Mouse (Mus musculus): Measurements from ENCODE around the gene Man1c1. TPM values are rescaled to one million over a fixed set of nuclear protein-coding genes. Genes with fewer than 3 reads are reported as not detected.

Man1c1 gene
- total RNA-seq (2021), result 10 to 100 TPM; 26.9 to 28.3 TPM
- long read RNA-seq, experiment 1, full-length matches to known transcripts, result 49 of 55 reads
- long read RNA-seq, experiment 1, partial matches to known transcripts, result 4 of 55 reads
- long read RNA-seq, experiment 1, other reads (novel, unspliced or antisense), result 2 of 55 reads
- long read RNA-seq, experiment 2, full-length matches to known transcripts, result 12 of 19 reads
- long read RNA-seq, experiment 2, partial matches to known transcripts, result 6 of 19 reads
- long read RNA-seq, experiment 2, other reads (novel, unspliced or antisense), result 1 of 19 reads

DNA sequence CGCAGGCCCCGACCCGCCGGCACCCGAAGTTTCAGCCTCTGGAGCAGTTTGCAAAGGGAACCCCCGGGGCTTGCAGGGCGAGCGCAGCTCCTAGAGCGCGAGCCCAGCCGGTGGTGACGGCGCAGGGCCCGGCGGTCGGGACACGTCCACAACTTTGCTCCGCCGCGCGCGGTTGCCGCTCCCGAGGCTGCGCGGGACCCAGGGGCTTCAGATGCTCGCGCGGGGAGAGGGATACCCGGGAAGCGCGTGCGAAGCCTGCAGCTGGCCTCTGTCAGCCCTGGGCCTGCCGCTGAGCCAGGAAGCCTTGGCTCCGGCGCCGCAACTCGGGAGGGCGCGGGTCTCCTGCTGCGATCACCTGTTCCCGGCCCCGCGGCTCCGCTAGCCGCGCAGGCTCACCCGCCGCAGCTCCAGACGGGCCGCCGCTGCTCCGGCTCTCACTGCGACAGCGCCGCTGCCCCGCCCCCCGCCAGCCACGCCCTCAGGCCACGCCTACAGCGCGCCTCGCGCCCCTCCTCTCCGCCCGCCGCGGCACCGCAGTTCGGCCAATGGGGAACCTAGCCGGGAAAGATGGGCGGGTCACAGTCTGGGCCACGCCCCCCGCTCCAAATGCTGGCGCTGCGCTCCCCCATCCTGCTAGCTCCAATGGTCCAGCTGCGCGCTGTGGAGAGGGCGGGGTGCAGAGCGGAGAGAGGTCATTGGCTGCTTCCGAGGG lies at the start of gene Man1c1:
TSS of gene Man1c1 (minus strand) at position 456 of the 712 bp plus-strand sequence.
- peak; percentile 98 to 99 for DNase-seq

DNA sequence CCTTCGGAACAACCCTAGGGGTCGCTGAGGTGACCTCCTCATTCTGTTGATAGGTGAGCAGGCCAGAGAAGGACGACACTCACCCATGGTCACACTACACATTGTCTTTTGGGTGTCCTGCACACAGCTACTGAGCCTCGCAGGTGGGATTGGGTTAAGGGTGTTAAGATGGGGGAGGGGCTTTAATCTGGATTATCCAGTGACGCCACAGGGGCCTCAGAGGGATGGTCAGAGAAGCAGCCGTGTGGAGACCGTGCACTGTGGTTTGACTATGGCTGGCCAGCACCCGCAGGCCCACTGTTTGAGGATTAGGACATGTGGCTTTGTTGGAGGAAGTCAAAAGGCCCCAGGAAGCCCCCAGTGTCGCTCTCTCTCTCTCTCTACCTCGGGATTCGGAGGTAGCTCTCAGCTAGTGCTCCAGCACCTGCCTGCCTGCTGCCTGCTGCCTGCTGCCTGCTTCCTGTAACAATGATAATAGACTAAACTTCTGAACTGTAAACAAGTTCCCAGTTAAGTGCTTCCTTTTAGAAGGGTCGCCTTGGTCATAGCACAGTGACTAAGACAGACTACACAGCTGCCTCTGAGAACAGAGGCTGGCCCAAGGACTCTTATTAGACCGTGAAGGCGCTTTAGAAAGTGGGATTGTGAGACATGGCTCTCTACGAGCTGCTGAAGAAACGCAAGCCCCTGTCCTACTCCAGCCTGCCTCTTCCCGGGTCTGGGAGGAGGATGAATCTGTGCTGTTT lies 49.6 kb upstream of the Man1c1 start:
- no peak for DNase-seq

DNA sequence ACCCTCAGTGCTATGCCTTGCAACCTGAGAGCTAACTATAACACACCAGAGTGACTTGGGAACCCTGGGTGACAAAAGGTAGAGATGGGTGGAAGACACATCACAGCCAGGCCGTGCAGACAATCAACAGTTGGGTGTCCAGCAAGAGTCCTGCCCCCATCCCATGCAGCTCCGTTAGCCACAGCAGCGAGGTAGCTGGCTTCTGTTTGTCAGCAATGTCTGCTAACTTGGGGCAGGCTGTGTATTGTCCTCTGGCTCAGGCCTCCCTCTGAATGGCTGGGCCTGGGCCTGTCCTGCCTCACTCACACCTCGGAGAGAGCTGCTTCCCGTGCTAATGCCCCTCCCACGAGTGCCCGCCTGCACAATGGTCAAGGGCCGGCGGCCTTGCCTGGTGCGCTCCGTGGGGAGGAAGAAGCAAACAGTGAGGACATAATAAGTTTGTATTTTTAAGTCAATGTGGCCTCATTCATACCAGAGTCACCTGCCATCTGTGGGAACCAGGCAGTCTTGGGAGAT lies 48.9 kb upstream of the Man1c1 start:
- no peak for DNase-seq

DNA sequence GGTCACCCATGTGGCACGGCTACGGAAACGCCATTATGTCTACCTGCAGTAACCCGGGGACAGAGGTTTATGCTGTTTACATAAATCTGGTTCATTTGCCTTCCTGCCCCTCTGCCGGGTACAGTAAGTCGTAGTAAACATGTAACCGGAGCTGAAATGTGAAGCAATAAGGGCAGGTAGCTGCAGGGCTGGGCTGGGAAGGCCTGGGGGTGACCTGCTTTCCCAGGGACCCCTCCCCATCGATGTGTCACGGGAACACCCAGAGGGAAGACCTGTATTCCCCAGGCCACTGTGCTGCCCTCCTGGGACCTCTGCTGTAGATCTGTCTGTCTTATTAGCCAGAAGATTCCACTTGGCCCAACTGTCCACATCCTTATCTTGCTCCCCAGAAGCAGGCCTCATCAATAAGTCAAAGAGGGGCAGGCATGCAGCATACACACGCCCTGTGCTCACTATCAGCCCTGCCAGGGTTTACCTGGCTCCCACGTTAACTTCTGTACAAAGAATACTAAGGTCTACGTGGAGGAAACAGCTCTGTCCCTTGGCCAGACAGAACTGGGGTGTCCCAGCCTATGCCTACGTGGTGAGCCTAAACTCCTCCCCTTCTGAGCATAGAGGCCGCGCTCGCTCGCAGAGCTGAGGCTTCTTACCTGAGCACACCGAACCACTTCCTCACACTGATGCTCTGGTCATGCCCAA lies 47.7 kb upstream of the Man1c1 start:
- DNase-seq, result no peak

DNA sequence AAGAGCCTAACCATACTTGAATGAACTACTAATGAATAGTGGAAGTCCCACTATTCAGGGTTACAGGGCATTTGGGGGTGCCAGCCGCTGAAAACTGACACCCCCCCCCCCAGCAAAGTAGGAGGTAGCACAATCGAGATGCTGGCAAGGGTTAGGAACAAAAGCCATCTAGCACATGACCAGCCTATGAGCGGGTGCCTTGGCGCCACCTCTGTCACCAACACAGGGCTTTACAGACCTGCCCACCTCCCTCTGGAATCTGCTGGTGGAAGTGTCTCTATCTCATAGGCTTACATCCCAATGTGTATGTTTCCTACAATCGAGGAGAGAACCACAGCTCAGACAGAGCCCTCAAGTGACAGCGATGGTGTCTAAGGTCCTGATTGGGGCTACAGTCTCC lies 46.7 kb upstream of the Man1c1 start:
- no peak for DNase-seq

DNA sequence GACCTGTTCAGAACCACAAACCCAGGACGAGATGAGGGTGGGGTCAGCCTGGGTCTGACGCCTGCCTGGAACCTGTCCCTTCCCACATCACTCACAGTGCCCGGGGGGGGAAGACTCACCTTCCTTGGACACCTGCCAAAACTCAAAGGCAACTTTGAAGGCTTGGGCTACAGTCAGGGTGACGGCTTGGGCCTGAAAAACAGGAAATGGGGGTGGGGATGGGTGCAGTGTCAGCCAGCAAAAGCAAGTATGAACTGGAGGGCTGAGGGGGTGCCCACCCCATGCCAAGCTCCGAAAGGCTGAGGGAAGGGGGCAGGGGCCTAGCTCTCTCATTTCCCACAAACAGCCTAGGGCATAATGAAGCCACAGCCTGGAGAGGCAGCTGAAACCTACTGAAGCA lies 46.2 kb upstream of the Man1c1 start:
- no peak for DNase-seq

DNA sequence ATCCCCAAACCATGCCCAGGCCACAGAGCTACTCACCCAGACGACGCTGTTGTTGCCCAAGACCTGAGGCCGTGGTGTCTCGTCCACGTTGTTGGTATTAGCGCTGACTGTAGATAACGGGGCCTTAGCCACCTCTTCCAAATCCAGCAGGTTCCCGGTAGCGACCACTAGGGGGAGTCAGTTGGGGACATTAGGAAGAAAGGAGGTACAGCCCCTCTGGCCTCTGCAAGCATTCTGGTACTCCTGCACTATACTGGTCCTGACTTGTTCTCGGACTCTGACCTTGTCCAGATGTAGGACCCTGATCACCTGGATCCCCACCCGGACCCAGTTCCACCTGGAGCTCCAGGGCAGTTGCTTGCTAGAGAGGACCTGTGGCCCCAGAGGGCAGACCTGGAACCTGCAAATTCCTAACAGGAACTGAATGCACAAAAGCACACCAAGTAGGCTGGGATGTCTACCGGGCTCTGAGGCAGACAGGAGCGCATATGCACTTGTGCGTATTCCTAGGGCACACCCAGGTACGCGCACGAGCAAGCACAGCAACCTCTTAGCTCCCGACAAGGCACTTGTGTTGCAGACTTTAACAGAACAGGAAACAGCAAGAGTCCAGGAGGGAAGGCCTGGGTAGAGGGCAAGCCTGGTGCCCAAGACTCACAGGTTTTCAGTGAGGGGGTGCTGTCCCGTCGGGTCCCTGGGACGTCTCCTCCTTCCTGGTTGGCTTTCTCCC lies 45.4 kb upstream of the Man1c1 start:
- peak in 1 of 2 experiments; percentile 38 for DNase-seq

DNA sequence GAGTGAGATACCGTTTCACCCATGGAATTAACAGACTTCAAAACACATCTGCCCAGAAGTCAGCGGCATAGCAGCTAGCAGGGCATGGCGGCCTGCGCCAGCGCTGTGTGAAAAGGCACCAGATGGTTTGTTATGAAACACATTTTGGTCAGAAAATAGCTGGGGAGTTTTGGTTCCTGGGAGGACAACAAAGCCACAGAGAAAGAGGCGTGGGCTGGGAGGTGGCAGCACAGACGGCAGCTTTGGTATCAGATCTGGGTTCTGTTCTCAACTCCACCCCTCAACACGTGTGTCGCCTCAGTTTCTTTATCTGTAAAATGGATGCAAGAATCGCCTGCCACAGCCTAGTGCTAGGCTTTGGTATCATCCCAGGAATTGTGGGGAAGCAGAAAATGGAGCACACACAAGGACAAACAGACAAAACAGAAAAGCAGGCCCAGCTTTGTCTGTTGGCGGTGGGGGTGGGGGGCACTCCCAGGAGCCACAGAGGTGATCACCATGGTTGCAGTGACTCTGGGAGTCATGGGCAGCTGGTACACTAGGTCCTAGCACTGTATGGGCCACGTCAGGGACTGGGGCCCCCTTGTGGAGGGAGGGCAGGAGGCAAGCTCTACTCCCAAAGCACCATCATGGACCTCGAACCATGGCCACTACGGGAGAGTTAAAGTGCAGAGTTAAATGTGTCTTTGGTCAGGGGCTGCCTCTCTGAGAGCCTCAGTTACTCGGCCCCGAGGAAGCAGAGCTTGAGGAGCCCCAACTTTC lies 42.0 kb upstream of the Man1c1 start:
- no peak for DNase-seq

DNA sequence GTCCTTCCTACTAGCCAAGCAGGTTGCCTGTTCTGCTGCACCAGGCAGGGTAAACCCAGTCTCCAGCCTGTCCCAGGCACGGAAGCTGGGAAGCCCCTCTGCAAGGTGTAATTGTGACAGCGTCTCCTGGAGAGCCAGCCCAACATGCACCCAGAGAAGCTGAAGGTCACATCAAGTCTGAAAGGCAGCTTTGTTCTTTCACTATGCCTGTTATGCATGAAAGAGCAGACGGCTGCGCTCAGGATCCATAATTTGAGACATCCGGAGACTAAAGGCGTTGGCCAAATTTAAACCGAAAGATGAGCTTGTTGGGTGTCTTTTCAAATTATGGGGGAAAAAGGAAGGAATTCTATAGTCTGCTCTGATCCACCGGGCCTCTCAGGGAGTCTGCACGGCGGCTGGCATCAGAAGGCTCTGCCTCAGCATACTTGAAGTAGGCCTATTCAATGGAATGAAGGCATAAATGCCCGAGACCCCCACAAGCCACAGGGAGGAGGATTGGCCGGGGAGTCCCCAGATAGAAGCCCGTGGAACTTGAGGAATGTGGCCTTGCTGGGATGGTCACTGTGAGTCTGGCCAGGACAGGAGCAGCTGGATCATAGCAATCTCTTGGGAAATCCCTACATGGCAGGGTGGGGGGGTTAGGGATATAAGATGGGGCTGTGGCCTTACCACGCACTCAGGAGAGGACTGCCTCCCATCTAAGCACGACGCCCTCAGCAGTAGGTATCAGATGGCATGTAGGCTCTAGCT lies 40.0 kb upstream of the Man1c1 start:
- DNase-seq, result no peak

DNA sequence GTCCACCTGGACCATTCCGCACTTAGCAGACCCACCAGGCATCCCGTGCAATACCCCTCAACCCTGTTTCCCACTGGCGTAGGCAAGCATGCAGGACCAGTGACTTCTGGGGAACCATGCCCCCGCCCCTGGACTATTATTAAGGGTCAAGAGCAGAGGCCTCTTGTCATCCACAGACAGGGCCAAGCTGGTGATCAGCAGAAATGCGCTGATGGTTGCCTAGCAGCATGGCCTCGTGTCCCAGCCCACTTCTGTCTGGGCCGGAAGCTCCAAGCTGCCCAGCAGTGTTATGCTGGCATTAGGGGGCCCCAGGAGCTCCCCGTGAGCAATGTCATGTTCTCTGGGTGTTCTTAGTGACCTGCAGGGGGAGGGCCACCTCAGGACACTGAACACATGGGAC lies 37.9 kb upstream of the Man1c1 start:
- DNase-seq, result no peak

DNA sequence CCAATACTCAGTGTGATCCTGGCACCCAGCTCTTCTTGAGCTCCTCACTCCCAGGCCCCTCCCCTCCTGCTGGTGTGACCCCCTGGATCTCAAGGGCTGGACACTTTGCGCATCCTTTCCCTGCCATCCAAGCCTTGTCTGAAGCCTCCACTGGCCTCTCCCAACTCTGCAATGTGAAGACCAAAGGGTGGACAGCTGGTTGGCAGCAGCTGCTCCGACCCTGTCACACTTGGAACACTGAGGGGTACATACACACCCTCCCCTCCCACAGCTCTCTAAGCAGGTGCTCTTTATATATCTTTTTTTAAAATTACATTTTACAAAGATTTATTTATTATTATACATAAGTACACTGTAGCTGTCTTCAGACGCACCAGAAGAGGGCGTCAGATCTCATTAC lies 36.1 kb upstream of the Man1c1 start:
- no peak for DNase-seq

DNA sequence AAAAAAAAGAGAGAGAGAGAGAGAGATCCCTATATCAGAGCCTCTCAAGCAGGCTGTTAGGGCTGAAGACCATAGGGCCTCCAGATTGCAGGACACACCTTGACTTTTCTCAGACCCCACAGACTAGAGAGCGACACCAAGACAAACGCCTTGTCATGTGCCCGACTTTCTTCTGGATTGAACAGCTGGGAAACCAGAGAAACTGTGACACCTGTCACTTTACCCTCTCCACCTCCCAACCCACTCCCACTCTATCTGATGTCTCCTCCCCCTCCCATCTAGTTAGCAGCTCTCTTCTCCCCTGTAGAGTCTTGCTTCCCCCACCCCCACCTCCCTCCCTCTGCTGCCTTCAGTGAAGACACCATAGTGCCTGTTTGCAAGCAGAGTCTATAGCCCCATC lies 35.4 kb upstream of the Man1c1 start:
- no peak for DNase-seq

DNA sequence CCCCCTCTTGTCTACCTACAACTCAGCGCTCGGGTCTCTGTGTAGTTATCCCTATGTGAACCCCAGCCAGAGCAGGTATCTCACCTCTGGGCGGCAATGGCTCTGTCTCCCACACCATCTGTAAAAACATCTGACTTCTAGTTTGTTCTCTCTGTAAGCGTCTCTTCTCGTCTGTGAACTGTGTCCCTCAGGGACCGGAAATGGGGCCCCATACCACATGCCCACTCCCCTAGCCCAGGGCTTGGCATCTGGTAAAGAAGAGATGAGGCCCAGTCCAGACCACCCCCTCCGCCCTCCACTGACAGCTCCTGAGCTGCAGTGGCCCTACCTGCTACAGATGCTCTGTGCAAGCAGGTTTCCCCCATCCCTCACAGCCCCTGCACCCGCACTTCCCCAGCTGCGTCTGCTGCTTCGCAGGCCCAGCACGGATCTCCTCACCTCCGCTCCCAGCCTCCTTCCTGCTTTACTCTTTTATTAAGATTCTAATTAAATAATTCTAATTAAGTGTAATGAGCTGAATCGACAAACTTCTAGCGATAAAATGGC lies 33.3 kb upstream of the Man1c1 start:
- no peak for DNase-seq

DNA sequence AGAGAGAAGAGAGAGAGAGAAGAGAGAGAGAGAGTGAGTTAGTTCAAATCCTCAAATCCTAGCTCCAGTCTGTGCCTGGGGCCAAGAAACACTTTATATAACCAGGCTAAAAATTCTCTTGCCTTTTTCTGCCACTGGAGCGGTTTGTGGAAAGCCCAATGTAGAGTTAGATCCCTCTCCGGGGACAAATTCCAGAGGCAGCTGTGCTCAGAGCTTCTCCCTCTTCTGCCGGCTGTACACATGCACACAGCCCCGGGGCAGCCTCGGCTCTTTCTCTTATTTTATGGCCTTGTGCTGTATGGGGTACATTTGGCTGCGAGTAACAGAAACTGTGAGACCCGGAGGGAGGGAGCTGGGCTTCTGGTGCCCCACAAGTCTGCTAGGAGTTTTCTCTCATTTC lies 32.1 kb upstream of the Man1c1 start:
- peak; percentile 33 to 39 for DNase-seq

DNA sequence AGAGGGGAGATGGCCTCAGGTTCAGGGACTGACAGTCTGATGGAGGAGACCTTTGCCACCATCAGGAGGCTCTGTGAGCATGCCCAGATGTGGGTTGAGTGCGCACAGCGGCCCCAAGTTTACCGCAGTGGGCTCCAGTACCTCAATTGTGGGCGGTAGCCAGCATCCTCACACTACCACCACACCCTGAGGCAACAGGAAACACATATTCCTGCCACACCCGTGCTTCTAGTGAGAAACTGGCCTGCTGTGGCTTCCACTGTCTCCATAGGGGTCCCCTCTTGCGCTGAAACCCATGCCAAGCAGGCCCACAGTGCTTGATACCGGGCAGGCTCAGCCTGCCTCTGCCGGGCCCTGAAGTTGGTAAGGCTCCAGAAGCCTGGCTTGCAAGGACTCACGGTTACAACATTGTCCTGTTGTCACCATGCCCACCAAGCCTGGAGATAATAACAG lies 30.6 kb upstream of the Man1c1 start:
- peak; percentile 71 to 73 for DNase-seq

DNA sequence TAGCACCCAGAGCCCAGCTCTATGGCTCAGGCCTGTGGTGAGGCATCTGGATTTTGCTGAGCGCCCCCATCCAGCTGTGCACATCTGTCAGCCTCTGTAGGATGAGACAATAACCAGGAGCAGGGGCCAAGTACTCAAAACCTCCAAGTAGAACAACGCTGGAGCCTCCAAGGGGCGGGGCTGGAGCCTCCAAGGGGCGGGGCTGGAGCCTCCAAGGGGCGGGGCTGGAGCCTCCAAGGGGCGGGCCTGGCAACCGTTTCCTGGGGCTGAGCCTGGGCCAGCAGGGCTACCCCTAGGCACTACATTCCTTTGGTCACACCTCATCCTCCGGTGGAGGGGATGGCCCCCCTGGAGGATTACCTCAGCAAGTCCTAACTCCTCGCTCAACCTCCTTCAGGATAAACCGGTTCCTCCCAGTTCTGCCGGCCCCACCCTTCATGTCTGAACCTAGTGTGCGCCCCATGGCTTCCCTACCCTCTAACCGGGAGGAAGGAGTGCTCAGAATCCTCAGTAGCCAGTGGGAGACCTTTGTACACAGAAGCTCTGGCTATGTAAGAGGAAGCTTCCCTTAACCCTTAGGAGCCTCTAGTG lies 30.0 kb upstream of the Man1c1 start:
- DNase-seq, result peak; percentile 76 to 85

DNA sequence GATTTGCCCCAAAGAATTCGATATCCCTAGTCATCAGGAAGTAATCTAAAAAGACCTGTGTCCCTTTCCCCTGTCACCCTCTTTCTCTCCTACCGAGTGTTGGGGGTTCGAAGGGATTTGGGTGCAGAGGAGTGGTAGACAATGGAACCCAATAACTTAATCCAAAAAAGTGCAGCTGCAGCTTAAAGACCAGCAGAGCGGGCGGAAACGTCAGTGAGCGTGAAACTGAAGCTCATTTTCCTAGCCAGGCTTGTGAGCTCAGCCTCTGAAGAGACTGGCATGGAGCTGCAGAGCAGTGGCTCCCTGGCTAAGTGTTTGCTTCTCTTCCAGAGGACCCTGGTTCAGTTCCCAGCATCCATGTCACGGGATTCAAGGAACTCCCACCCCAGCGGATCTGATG lies 29.3 kb upstream of the Man1c1 start:
- DNase-seq, result no peak

DNA sequence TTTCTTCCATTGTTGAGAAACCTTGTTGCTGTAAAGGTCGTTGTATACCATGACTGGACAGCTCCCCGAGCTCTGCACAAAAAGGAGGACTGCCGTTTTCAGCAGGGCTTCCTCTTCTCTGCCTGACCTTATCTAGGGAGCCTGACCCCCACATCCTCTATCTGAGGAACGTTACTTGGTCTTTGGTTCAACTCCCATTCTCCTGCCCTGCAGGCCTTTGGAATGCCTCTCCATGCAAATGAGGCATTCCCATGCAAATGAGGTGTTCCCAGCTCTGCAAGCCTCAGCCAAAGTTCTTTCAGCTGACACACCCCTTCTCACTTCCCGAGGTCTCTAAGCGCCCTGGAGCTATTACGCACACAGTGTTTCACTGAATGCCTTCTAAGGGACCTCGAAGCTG lies 26.0 kb upstream of the Man1c1 start:
- DNase-seq, result peak; percentile 49 to 53

DNA sequence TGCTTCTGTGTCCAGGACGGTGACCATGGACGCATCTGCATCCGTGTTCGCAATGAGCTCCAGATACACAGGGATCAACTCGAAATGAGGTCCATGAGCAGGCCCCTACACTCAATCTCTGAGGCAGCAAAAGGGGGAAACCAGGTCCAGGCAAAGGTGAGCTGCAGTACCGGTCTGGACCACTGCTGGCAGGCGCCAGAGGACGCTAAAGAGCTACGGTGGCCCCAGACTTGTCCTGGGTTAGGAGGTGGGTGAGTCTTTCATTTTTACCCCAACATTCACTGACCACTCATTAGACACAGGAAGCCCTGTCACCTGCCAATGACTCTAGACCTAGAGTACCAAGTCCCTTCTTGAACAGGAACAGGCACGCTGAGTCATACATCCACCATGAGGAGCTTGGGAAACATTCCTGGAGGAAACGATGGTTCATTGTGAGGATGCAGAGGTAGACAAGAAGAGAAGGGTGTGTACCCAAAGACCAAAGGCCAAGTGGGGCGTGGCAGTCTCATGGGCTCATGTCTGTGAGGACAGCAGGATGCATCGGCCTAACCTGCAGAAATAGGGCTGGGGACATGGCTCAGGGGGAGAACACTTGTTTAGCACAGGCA lies 21.8 kb upstream of the Man1c1 start:
- DNase-seq, result no peak
